Mouse (Mus musculus) stomach, embryonic 15.5 days (tissue): Measurements from ENCODE around the gene Rbms1. TPM values are rescaled to one million over a fixed set of nuclear protein-coding genes. Genes with fewer than 3 reads are reported as not detected.
A peak's percentile ranks its signal among the peaks of the same experiment; 100 is the strongest.

Experiments used
- ATAC-seq: fragments of 200-750 bp; cut with Nextera tagmentation; 2 replicates; pipeline ENCODE4 v1.8.0; 2017; ENCODE audit warnings: low read depth, moderate number of reproducible peaks, moderate TSS enrichment; ENCODE audit not compliant: insufficient read depth, low FRiP score
- H3K27ac ChIP-seq: fragments of 300-500 bp; sonication (generic); 2 replicates; pipeline ENCODE4 v1.5.1; 2015; ENCODE audit warnings: mild to moderate bottlenecking, inconsistent platforms
- H3K27me3 ChIP-seq: fragments of 300-500 bp; sonication (generic); replicated peaks from 2 replicates; pipeline ENCODE4 v1.6.1; 2015; ENCODE audit warnings: inconsistent platforms
- H3K36me3 ChIP-seq: fragments of 300-500 bp; sonication (generic); 2 replicates; pipeline ENCODE4 v1.6.1; 2015; ENCODE audit warnings: inconsistent platforms
- H3K4me1 ChIP-seq: fragments of 300-500 bp; sonication (generic); 2 replicates; pipeline ENCODE4 v1.6.1; 2015; ENCODE audit warnings: inconsistent platforms
- H3K4me2 ChIP-seq: fragments of 300-500 bp; sonication (generic); 2 replicates; pipeline ENCODE4 v1.6.1; 2015; ENCODE audit warnings: mild to moderate bottlenecking, inconsistent platforms
- H3K4me3 ChIP-seq: fragments of 300-500 bp; sonication (generic); replicated peaks from 2 replicates; pipeline ENCODE4 v1.5.1; 2015; ENCODE audit warnings: inconsistent platforms
- H3K9ac ChIP-seq: fragments of 300-500 bp; sonication (generic); 2 replicates; pipeline ENCODE4 v1.6.1; 2015; ENCODE audit warnings: inconsistent platforms
- H3K9me3 ChIP-seq: fragments of 300-500 bp; sonication (generic); 2 replicates; pipeline ENCODE4 v1.6.1; 2016; ENCODE audit warnings: inconsistent platforms
- WGBS: fragments of 180-500 bp; shearing (Covaris S2); methylation state at CpG from one replicate; pipeline ENCODE4 v1.1.7; 2015; 5-methylcytosine and 5-hydroxymethylcytosine counted together
- polyA plus RNA-seq: library from polyadenylated mRNA; unstranded; fragments of >200 nt; fragmentation: Nextera tagmentation; extraction: Ambion mirVana; gene quantifications from 2 replicates; pipeline ENCODE4 v1.2.1, GENCODE M21; 2015

Rbms1 gene
- polyA plus RNA-seq, 1 experiment from 2014 or later: 130 TPM

GRCm38 (mm10) chr2:60883931-60884330, 79.1 kb downstream of the Rbms1 start:
- no peak overlapping the region for H3K4me3 ChIP-seq
- 0 out of 2 replicates have a peak overlapping the region, but pooled peaks have one; percentile 19 for H3K27ac ChIP-seq
- H3K27me3 ChIP-seq: no peaks in the 10 kb centered on the region
- H3K4me2 ChIP-seq: no peak overlapping the region
- 41% methylated on average over 4 of the region's 4 CpGs for WGBS
- no peaks in the 10 kb centered on the region for H3K36me3 ChIP-seq
- H3K9me3 ChIP-seq: no peaks in the 10 kb centered on the region
- ATAC-seq: no peak
- peaks cover 10% of the 10 kb centered on the region for H3K4me1 ChIP-seq
- no peak overlapping the region for H3K9ac ChIP-seq

- ATAC-seq: no peak
- Histone ChIP-seq H3K27ac (no peak overlapping the region), H3K4me3 (no peak overlapping the region), H3K9me3 (no peaks in the 10 kb centered on the region), H3K27me3 (no peaks in the 10 kb centered on the region), H3K9ac (no peak overlapping the region), H3K4me1 (peaks cover 18% of the 10 kb centered on the region), H3K36me3 (no peaks in the 10 kb centered on the region), H3K4me2 (no peak overlapping the region)
- 59% methylated on average over 3 of the region's 3 CpGs for whole genome bisulfite sequencing
Observed at GRCm38 (mm10) chr2:60883043-60883365, 80.0 kb downstream of the Rbms1 start.

GRCm38 (mm10) chr2:60882202-60883042, 80.6 kb downstream of the Rbms1 start:
- no peaks in the 10 kb centered on the region for H3K36me3 ChIP-seq
- no peak overlapping the region for H3K4me3 ChIP-seq
- 0 out of 2 replicates have a peak overlapping the region, but pooled peaks have one; percentile 85 for H3K4me2 ChIP-seq
- peaks cover 21% of the 10 kb centered on the region for H3K4me1 ChIP-seq
- 45% methylated on average over 5 of the region's 5 CpGs for WGBS
- no peaks in the 10 kb centered on the region for H3K9me3 ChIP-seq
- no peak for ATAC-seq
- H3K27me3 ChIP-seq: no peaks in the 10 kb centered on the region
- H3K9ac ChIP-seq: no peak overlapping the region; the same call in 1 of the 2 replicates
- peak overlapping the region; percentile 94; the same call in 1 of the 2 replicates for H3K27ac ChIP-seq

DNA sequence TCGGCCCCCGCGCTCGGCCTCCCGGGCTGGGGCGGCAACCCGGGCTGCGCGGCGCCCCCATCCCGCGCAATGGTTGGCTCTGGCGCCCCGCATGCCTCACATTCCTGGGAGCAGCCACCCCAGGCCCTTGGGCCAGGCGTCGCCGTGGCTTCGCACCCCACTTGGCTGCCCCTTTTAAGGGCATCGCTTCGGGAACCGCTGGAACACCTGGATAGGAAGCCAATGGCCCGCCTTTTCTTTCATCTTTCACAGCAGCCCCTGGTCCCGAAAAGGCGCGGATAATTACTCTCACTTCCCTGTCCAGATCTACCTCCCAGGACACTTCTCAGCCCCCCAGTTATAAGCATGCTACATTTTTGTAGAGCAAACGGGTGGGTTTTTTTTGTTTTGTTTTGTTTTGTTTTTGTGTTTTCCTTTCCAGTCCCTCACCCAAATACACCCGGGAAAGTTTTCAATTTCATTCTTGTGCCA, 81.4 kb downstream of the Rbms1 start:
- 1% methylated on average over 27 of the region's 27 CpGs for WGBS
- H3K4me3 ChIP-seq: peak overlapping the region; percentile 86
- no peaks in the 10 kb centered on the region for H3K27me3 ChIP-seq
- peak overlapping the region; percentile 94 for H3K27ac ChIP-seq
- H3K4me2 ChIP-seq: peak overlapping the region; percentile 85
- H3K36me3 ChIP-seq: no peaks in the 10 kb centered on the region
- peak overlapping the region; percentile 97 for H3K9ac ChIP-seq
- H3K4me1 ChIP-seq: peaks cover 29% of the 10 kb centered on the region
- no peaks in the 10 kb centered on the region for H3K9me3 ChIP-seq
- no peak for ATAC-seq

DNA sequence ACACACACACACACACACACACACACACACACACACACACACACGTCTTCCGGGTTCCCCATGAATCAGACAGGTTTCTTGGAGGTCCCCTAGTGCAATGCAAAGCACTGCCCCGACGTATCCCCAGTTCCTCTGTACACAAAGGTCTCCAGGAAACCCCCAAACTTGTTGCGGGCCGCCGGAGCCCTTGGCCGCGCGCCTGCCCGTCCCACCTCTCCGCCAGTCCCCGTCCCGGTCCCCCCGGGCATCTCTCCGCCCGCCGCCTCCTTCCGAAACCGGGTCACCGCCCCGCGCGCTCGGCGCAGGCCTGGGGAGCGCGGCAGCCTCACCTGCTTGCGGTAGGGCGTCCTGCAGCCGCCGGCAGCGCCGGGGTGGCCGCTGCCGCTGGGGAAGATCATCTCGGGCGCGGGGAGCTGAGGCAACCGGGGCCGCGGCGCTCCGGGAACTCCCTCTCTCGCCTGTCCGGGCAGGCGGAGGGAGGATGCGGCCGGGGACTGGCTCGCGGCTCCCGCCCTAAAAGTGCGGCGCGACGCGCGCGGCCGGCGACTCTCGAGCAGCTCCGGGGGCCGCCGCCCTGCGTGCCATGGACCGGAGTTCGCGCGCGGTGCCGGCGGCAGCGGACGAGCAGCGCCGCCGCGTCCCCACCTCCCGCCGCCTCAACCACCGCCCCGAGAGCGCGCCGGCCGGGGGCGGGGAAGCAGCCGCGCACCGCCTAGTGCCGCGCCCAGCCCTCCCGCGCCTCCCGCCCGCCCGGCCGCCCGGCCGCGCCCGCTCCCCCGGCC, 82.0 kb downstream of the Rbms1 start:
- H3K4me1 ChIP-seq: peaks cover 33% of the 10 kb centered on the region
- H3K9ac ChIP-seq: peak overlapping the region; percentile 97
- H3K4me3 ChIP-seq: peak overlapping the region; percentile 86
- peak overlapping the region; percentile 94 for H3K27ac ChIP-seq
- ATAC-seq: peak; percentile 92
- peak overlapping the region; percentile 85 for H3K4me2 ChIP-seq
- no peaks in the 10 kb centered on the region for H3K36me3 ChIP-seq
- under 1% methylated on average over 87 of the region's 104 CpGs for WGBS
- H3K9me3 ChIP-seq: no peaks in the 10 kb centered on the region
- no peaks in the 10 kb centered on the region for H3K27me3 ChIP-seq

DNA sequence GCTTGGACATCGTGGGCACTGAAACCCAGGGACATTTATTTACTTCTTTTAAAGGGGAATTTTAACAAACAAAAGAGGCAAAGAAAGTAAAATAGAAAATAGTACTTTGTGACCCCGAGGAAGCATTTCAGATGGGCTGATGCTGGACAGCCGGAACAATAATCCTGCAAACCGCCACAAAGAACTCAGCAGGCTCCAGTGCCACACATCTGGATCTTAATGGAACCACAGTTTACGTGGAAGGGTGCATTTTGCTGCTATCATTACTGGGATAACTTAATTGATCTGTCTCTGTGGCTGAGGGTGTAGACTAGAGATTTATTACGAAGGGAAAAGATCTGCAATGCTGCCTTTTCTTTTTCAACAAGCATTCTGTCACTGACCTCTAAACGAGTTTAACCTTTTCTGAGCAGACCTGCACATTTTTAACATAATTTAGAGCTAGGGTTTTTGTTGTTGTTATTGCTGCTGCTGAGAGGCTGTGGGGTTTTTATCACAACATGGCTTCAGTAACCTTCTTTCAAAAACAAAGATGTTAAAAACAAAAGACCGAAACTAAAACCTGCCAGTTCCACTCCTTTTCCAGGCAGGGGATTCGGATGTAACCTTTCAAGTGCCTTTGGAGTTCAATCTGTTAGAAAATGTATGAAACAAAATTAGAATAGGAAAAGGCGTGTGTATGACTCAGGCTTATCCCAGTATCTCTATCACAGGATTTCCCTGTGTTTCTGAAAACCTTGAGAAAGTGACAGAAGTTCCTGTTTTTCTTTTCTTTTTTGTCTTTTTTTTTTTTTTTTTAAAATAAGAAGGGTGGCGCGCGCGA, 82.8 kb downstream of the Rbms1 start:
- Histone ChIP-seq H3K4me1 (peaks cover 35% of the 10 kb centered on the region), H3K27me3 (no peaks in the 10 kb centered on the region), H3K36me3 (no peaks in the 10 kb centered on the region), H3K27ac (peak overlapping the region; percentile 94), H3K9me3 (no peaks in the 10 kb centered on the region), H3K4me2 (peak overlapping the region; percentile 85), H3K9ac (no peak overlapping the region), H3K4me3 (peak overlapping the region; percentile 86)
- no peak for ATAC-seq
- whole genome bisulfite sequencing: 8% methylated on average over 14 of the region's 14 CpGs

GRCm38 (mm10) chr2:60879141-60879818, 83.7 kb downstream of the Rbms1 start:
- peaks cover 42% of the 10 kb centered on the region for H3K4me1 ChIP-seq
- WGBS: 60% methylated on average over 5 of the region's 5 CpGs
- ATAC-seq: no peak
- no peak overlapping the region for H3K9ac ChIP-seq
- peak overlapping the region; percentile 85 for H3K4me2 ChIP-seq
- no peaks in the 10 kb centered on the region for H3K9me3 ChIP-seq
- H3K27me3 ChIP-seq: no peaks in the 10 kb centered on the region
- H3K27ac ChIP-seq: peak overlapping the region; percentile 94; the same call in 1 of the 2 replicates
- H3K36me3 ChIP-seq: no peaks in the 10 kb centered on the region
- H3K4me3 ChIP-seq: peak overlapping the region; percentile 86

DNA sequence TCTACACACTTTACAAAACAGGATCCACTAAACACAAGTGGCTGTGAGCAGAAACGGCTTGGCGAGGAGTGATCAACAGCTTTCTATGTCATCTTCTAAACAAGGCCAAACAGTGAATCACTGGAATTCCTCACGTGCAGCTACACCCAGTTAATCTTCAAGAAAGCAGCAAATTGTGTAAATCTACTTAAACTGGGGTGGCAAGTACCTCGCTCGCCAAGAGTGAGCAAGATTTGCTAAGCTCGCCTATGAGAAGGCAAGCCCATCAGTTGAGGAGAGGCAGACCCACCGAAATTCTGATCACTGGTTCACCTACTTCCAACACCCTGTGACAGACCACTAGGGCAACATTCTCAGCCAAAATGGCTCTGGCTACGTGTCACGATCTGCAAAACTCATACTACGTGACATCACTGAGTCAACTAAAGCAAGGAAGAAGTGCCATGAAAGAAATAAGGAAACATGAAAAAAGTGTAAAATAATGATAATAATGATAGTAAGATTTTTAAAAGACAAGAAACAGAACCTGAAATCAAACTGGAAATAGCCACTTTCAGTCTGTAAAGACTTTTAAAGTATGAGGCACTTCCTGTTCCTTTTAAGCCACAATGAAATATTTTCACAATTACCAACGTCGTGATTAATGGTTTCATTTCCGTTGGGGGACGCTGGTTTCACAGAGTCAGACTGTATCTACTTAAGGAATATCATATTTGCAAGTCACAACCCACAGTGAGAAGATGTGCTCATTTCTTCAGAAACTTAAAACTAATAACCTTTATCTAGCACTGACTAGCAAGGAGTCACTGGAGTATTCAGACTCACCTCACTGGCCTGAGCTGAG, 85.2 kb downstream of the Rbms1 start:
- Histone ChIP-seq H3K27me3 (no peaks in the 10 kb centered on the region), H3K9ac (no peak overlapping the region), H3K4me3 (no peak overlapping the region), H3K4me1 (peaks cover 42% of the 10 kb centered on the region), H3K36me3 (no peaks in the 10 kb centered on the region), H3K27ac (0 out of 2 replicates have a peak overlapping the region, but pooled peaks have one; percentile 28), H3K9me3 (no peaks in the 10 kb centered on the region), H3K4me2 (no peak overlapping the region)
- 40% methylated on average over 14 of the region's 14 CpGs for WGBS
- no peak for ATAC-seq

- Histone ChIP-seq H3K36me3 (no peaks in the 10 kb centered on the region), H3K27me3 (no peaks in the 10 kb centered on the region), H3K4me2 (no peak overlapping the region), H3K4me1 (peaks cover 45% of the 10 kb centered on the region), H3K27ac (0 out of 2 replicates have a peak overlapping the region, but pooled peaks have one; percentile 18), H3K9me3 (no peaks in the 10 kb centered on the region), H3K4me3 (no peak overlapping the region), H3K9ac (no peak overlapping the region)
- no peak for ATAC-seq
- WGBS: 55% methylated on average over 2 of the region's 2 CpGs
Observed at GRCm38 (mm10) chr2:60876891-60877290, 86.1 kb downstream of the Rbms1 start.

DNA sequence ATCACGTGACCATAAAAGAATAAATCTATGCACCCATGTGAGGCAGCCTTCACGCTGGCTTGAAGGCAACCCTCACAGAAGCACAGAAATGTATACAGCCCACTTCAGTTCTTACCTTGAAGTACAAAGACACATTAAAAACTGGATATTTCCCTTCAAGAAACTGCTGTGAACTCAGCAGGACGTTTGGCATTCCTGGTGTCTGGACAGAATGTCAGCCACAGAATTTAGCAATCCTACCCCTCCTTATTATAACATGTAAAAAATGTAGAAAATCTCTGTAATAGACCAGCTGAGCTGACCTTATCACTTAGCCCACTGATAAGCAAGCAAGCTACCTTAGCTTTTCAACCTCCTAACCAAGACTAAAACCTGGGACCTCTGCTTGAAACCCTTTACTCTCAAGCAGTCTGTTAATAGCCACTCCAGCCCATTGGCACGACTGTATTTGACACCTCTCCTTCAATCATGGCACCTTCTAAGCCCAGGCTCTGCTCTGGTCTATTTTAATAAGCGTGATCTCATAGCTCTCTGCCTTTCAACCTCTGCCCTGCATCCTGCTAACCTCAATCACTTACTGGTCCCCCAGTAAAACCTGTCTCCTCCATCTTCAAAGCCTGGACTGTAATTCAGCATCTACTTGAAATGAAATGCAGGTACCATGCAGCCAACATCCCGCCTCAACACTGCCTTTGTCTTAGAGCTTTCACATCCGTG, 90.7 kb downstream of the Rbms1 start:
- H3K36me3 ChIP-seq: no peaks in the 10 kb centered on the region
- H3K9ac ChIP-seq: no peak overlapping the region
- H3K27me3 ChIP-seq: no peaks in the 10 kb centered on the region
- no peak overlapping the region for H3K27ac ChIP-seq
- 57% methylated on average over 7 of the region's 7 CpGs for WGBS
- ATAC-seq: no peak
- H3K9me3 ChIP-seq: no peaks in the 10 kb centered on the region
- peaks cover 33% of the 10 kb centered on the region for H3K4me1 ChIP-seq
- H3K4me3 ChIP-seq: no peak overlapping the region
- H3K4me2 ChIP-seq: no peak overlapping the region
